Mouse (Mus musculus): Measurements from ENCODE around the gene Gstz1.
"Not testable (repeated sequence)": the region's sequence is repeated elsewhere in the genome, so short reads cannot be mapped to it uniquely, and the experiment has no call there.

Gstz1 gene

GRCm38 (mm10) chr12:87146966-87147365 is at the start of gene Gstz1:
Gstz1 (plus strand) TSS chr12:87147165.
- peak; percentile 90 for DNase-seq

- no peak for DNase-seq
These were observed 46.6 kb upstream of the Gstz1 start for GRCm38 (mm10) chr12:87100331-87100730.

GRCm38 (mm10) chr12:87102165-87102631 is 44.8 kb upstream of the Gstz1 start, which contains the start of gene Ngb:
Ngb (minus strand) TSS chr12:87102539.
- DNase-seq: no peak

GRCm38 (mm10) chr12:87103471-87103870 is 43.5 kb upstream of the Gstz1 start:
- DNase-seq: no peak

- no peak for DNase-seq
These were observed 42.2 kb upstream of the Gstz1 start for GRCm38 (mm10) chr12:87104796-87105195.

- DNase-seq: no peak
These were observed 39.5 kb upstream of the Gstz1 start for GRCm38 (mm10) chr12:87107357-87107977.

- peak; percentile 63 for DNase-seq
These were observed 24.9 kb upstream of the Gstz1 start for GRCm38 (mm10) chr12:87121918-87122589.

- no peak for DNase-seq
These were observed 19.7 kb upstream of the Gstz1 start for GRCm38 (mm10) chr12:87127256-87127655.

- no peak for DNase-seq
These were observed 16.7 kb upstream of the Gstz1 start for GRCm38 (mm10) chr12:87130224-87130623.

GRCm38 (mm10) chr12:87131181-87131580 is 15.8 kb upstream of the Gstz1 start:
- no peak for DNase-seq

- DNase-seq: peak; percentile 36
These were observed 15.3 kb upstream of the Gstz1 start for GRCm38 (mm10) chr12:87131619-87132018.

GRCm38 (mm10) chr12:87132210-87132609 is 14.8 kb upstream of the Gstz1 start:
- DNase-seq: no peak

- peak; percentile 13 for DNase-seq
These were observed 14.2 kb upstream of the Gstz1 start for GRCm38 (mm10) chr12:87132784-87133183.

- no peak for DNase-seq
These were observed 9.3 kb upstream of the Gstz1 start for GRCm38 (mm10) chr12:87137439-87138341.

GRCm38 (mm10) chr12:87138342-87138701 is 8.6 kb upstream of the Gstz1 start:
- DNase-seq: no peak

GRCm38 (mm10) chr12:87138768-87139167 is 8.2 kb upstream of the Gstz1 start:
- DNase-seq: no peak

GRCm38 (mm10) chr12:87142156-87142555 is 4.8 kb upstream of the Gstz1 start:
- DNase-seq: no peak

- DNase-seq: peak; percentile 95
These were observed 577 bp downstream of the Gstz1 start, which contains the start of gene Pomt2 for GRCm38 (mm10) chr12:87147395-87148089. Pomt2 (minus strand) TSS chr12:87147968.

GRCm38 (mm10) chr12:87148136-87148535 is 1.2 kb downstream of the Gstz1 start:
- peak; percentile 19 for DNase-seq

GRCm38 (mm10) chr12:87149471-87149870 is 2.5 kb downstream of the Gstz1 start:
- DNase-seq: no peak

GRCm38 (mm10) chr12:87154448-87154847 is 7.5 kb downstream of the Gstz1 start:
- not testable (repeated sequence) for DNase-seq

GRCm38 (mm10) chr12:87157361-87157760 is 10.4 kb downstream of the Gstz1 start:
- DNase-seq: peak; percentile 56

GRCm38 (mm10) chr12:87158099-87158498 is 11.1 kb downstream of the Gstz1 start:
- peak; percentile 18 for DNase-seq
